Mouse (Mus musculus) common myeloid progenitor, adult 5-6 weeks (primary cell): Measurements from ENCODE around the gene Etfb. TPM values are rescaled to one million over a fixed set of nuclear protein-coding genes. Genes with fewer than 3 reads are reported as not detected.

Source experiments
- ATAC-seq: replicated peaks from 2 replicates; pipeline ENCODE4 v1.8.0; 2016; ENCODE audit warnings: low read depth, mild to moderate bottlenecking, moderate TSS enrichment, inconsistent platforms; ENCODE audit not compliant: poor library complexity, severe bottlenecking
- total RNA-seq: library from RNA; stranded (forward); fragments of 200-1000, 187-1606 nt; gene quantifications from 2 replicates; pipeline ENCODE4 v1.2.3, GENCODE M21; 2017

The Etfb gene
- total RNA-seq, 1 experiment from 2014 or later, result 496 TPM

GRCm38 (mm10) chr7:43490182-43490584 is 46.3 kb downstream of the Etfb start:
- no peak for ATAC-seq

GRCm38 (mm10) chr7:43490861-43491260 is 47.0 kb downstream of the Etfb start:
- ATAC-seq, result no peak

DNA sequence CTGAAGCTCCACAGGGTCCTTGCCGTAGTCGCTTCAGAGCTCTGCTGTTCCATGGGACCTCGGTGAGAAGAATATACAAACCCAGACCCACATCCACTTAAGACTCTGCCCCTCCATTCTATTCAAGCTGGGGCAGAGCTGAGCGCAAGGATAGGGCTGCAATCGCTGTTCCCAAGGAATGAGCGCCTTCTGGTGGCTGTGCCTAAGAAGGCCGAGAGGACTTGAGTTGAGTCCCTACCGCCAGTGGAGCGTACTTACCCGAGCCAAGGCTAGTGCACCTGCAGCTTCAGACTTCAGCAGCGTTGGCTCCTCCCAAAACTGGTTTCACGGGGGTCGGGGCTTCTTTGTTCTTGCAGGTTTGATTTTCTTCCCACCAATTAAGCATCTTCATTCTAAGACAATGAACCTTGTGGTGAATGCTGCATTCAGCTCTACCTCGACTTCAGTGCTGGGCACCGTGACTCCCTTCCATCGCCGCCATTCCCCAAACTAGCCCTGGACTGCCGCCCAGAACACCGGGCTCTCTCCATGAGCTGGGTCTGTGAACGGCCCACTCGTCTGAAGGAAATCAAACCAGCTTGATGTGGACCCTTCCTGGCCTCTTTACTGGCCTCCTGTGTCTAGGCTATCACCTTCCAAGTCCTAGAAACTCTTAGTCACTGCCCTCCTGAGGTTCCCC is 51.6 kb downstream of the Etfb start:
- peak; percentile 97 for ATAC-seq

Other genes starting within 250 kb of the Etfb start
- 20.1 and 36.6 TPM in 2 replicates for gene Zfp715, start 130.8 kb upstream of the Etfb start, total RNA-seq
- gene Siglecf, start 92.7 kb upstream of the Etfb start, total RNA-seq, result 18.8 and 22.1 TPM in 2 replicates
- 1.6 TPM in 2 replicates for gene Siglecg, start 35.9 kb upstream of the Etfb start, total RNA-seq
- 1.4 TPM in 1 of 2 replicates, not detected in the other for gene Lim2, start 16.4 kb upstream of the Etfb start, total RNA-seq
- 154 and 175 TPM in 2 replicates for gene Nkg7, start 7.0 kb upstream of the Etfb start, total RNA-seq
- gene Cldnd2, start 3.3 kb upstream of the Etfb start, total RNA-seq, result 2.9 TPM in 1 of 2 replicates, not detected in the other
- 2.6 and 8.0 TPM in 2 replicates for gene Gm45233, start within 50 bp of the Etfb start, total RNA-seq
- gene Vsig10l, start 19.1 kb downstream of the Etfb start, total RNA-seq, result 3.9 and 8.6 TPM in 2 replicates
- gene Iglon5, start 46.0 kb downstream of the Etfb start, total RNA-seq, result not detected in 2 replicates
- gene 4931406B18Rik, start 61.9 kb downstream of the Etfb start, total RNA-seq, result not detected in 2 replicates
- 3.9 and 5.8 TPM in 2 replicates for gene Cd33, start 100.3 kb downstream of the Etfb start, total RNA-seq
- gene Zfp658, start 118.2 kb downstream of the Etfb start, total RNA-seq, result 1.4 and 1.5 TPM in 2 replicates
- gene Zfp719, start 135.5 kb downstream of the Etfb start, total RNA-seq, result 7.8 and 8.1 TPM in 2 replicates
- gene Zfp819, start 163.1 kb downstream of the Etfb start, total RNA-seq, result 0.09 TPM in 1 of 2 replicates, not detected in the other
- not detected in 2 replicates for gene Ceacam18, start 190.6 kb downstream of the Etfb start, total RNA-seq
- gene Siglece, start 216.1 kb downstream of the Etfb start, total RNA-seq, result 0.64 and 0.82 TPM in 2 replicates
- gene Ctu1, start 227.9 kb downstream of the Etfb start, total RNA-seq, result 8.1 and 9.3 TPM in 2 replicates
- gene Klk14, start 246.3 kb downstream of the Etfb start, total RNA-seq, result not detected in 2 replicates